Mouse (Mus musculus) 416B (cell line): ENCODE results near the gene Gm136.

ENCODE experiments used
- DNase-seq: peaks from one replicate; pipeline ENCODE4 v3.0.0; 2011; ENCODE audit warnings: low read depth

The Gm136 gene

GRCm38 (mm10) chr4:34715062-34715461 lies 41.0 kb downstream of the Gm136 start:
- no peak for DNase-seq

GRCm38 (mm10) chr4:34708127-34708526 lies 47.9 kb downstream of the Gm136 start:
- DNase-seq: no peak

- no peak for DNase-seq
Observed at GRCm38 (mm10) chr4:34707248-34707647, 48.8 kb downstream of the Gm136 start.

GRCm38 (mm10) chr4:34703029-34703428 lies 53.0 kb downstream of the Gm136 start:
- peak; percentile 37 for DNase-seq

GRCm38 (mm10) chr4:34702231-34702630 lies 53.8 kb downstream of the Gm136 start:
- no peak for DNase-seq

- DNase-seq: peak; percentile 85
Observed at GRCm38 (mm10) chr4:34701528-34701927, 54.5 kb downstream of the Gm136 start.
